Mouse (Mus musculus) forebrain, embryonic 16.5 days (tissue): ENCODE data around the gene Fcf1. TPM values are rescaled to one million over a fixed set of nuclear protein-coding genes. Genes with fewer than 3 reads are reported as not detected.
A peak's percentile ranks its signal among the peaks of the same experiment; 100 is the strongest.

Experiments
- ATAC-seq: fragments of 200-750 bp; cut with Nextera tagmentation; 2 replicates; pipeline ENCODE4 v1.8.0; 2017; ENCODE audit warnings: mild to moderate bottlenecking, moderate library complexity
- H3K27ac ChIP-seq: fragments of 300-500 bp; sonication (generic); 2 replicates; pipeline ENCODE4 v1.5.1; 2014; ENCODE audit warnings: low read length, control low read depth
- H3K27me3 ChIP-seq: fragments of 300-500 bp; sonication (generic); replicated peaks from 2 replicates; pipeline ENCODE4 v1.6.1; 2014; ENCODE audit warnings: low read length; ENCODE audit not compliant: control insufficient read depth, insufficient read depth
- H3K36me3 ChIP-seq: fragments of 300-500 bp; sonication (generic); 2 replicates; pipeline ENCODE4 v1.6.1; 2014; ENCODE audit not compliant: control insufficient read depth, insufficient read depth
- H3K4me1 ChIP-seq: fragments of 300-500 bp; sonication (generic); replicated peaks from 2 replicates; pipeline ENCODE4 v1.6.1; 2014; ENCODE audit warnings: low read length; ENCODE audit not compliant: control insufficient read depth, insufficient read depth
- H3K4me2 ChIP-seq: fragments of 300-500 bp; sonication (generic); 2 replicates; pipeline ENCODE4 v1.6.1; 2014; ENCODE audit warnings: mild to moderate bottlenecking, low read length, control low read depth
- H3K4me3 ChIP-seq: fragments of 300-500 bp; sonication (generic); replicated peaks from 2 replicates; pipeline ENCODE4 v1.5.1; 2014; ENCODE audit warnings: mild to moderate bottlenecking, low read length, control low read depth
- H3K9ac ChIP-seq: fragments of 300-500 bp; sonication (generic); replicated peaks from 2 replicates; pipeline ENCODE4 v1.6.1; 2014; ENCODE audit warnings: low read depth, low read length, control low read depth
- H3K9me3 ChIP-seq: fragments of 300-500 bp; sonication (generic); 2 replicates; pipeline ENCODE4 v1.6.1; 2016; ENCODE audit warnings: low read length; ENCODE audit not compliant: control insufficient read depth
- WGBS: fragments of 180-500 bp; shearing (Covaris S2); extraction: QIAGEN DNeasy Blood & Tissue Kit; methylation state at CpG from one replicate; pipeline ENCODE4 v1.1.7; 2014; 5-methylcytosine and 5-hydroxymethylcytosine counted together
- polyA plus RNA-seq: library from polyadenylated mRNA; unstranded; fragments of >200 nt; fragmentation: Nextera tagmentation; extraction: Ambion mirVana; gene quantifications from 2 replicates; pipeline ENCODE4 v1.2.1, GENCODE M21; 2015

Fcf1 gene
- polyA plus RNA-seq, 1 experiment from 2014 or later, result 108 TPM

GRCm38 (mm10) chr12:84996083-84996496, 25.4 kb downstream of the Fcf1 start, which contains the start of gene Ylpm1:
Gene Ylpm1 (plus strand): TSS chr12:84996321.
- Histone ChIP-seq H3K27ac (peak within 1 kb of the TSS; percentile 93), H3K4me3 (peak within 1 kb of the TSS; percentile 98), H3K9ac (peak within 1 kb of the TSS; percentile 98), H3K27me3 (no peaks in the 10 kb centered on the region), H3K4me1 (peaks cover 27% of the 10 kb centered on the region), H3K9me3 (no peaks in the 10 kb centered on the region), H3K4me2 (peak within 1 kb of the TSS; percentile 97), H3K36me3 (no peaks in the 10 kb centered on the region)
- under 1% methylated on average over 45 of the region's 45 CpGs for WGBS
- peak; percentile 98 for ATAC-seq

GRCm38 (mm10) chr12:84996501-84997398, 26.1 kb downstream of the Fcf1 start:
- no peaks in the 10 kb centered on the region for H3K27me3 ChIP-seq
- H3K9me3 ChIP-seq, result no peaks in the 10 kb centered on the region
- peak overlapping the region; percentile 93 for H3K27ac ChIP-seq
- peak overlapping the region; percentile 98 for H3K4me3 ChIP-seq
- peaks cover 27% of the 10 kb centered on the region for H3K4me1 ChIP-seq
- peak; percentile 53 for ATAC-seq
- peak overlapping the region; percentile 97 for H3K4me2 ChIP-seq
- no peaks in the 10 kb centered on the region for H3K36me3 ChIP-seq
- WGBS, result under 1% methylated on average over 44 of the region's 44 CpGs
- peak overlapping the region; percentile 98 for H3K9ac ChIP-seq

- H3K27me3 ChIP-seq, result no peaks in the 10 kb centered on the region
- ATAC-seq, result no peak
- H3K9ac ChIP-seq, result no peak overlapping the region
- H3K4me3 ChIP-seq, result peak overlapping the region; percentile 98
- H3K4me1 ChIP-seq, result peaks cover 27% of the 10 kb centered on the region
- peak overlapping the region; percentile 97 for H3K4me2 ChIP-seq
- no peak overlapping the region for H3K27ac ChIP-seq
- H3K36me3 ChIP-seq, result no peaks in the 10 kb centered on the region; the same call in 1 of the 2 replicates
- no peaks in the 10 kb centered on the region for H3K9me3 ChIP-seq
Measured at GRCm38 (mm10) chr12:84999053-84999452, 28.4 kb downstream of the Fcf1 start.

- no peak for ATAC-seq
Measured at GRCm38 (mm10) chr12:85006206-85006605, 35.5 kb downstream of the Fcf1 start.

GRCm38 (mm10) chr12:85007021-85007420, 36.3 kb downstream of the Fcf1 start:
- H3K4me2 ChIP-seq, result no peak overlapping the region
- no peak for ATAC-seq
- 0 out of 2 replicates have a peak, but pooled peaks cover 2% of the 10 kb centered on the region for H3K4me1 ChIP-seq
- H3K4me3 ChIP-seq, result no peak overlapping the region
- no peaks in the 10 kb centered on the region; the same call in 1 of the 2 replicates for H3K9me3 ChIP-seq
- H3K9ac ChIP-seq, result no peak overlapping the region
- no peak overlapping the region for H3K27ac ChIP-seq
- H3K36me3 ChIP-seq, result peaks cover 2% of the 10 kb centered on the region; the same call in 1 of the 2 replicates
- no peaks in the 10 kb centered on the region for H3K27me3 ChIP-seq

More at GRCm38 (mm10) chr12:85006206-85006605, 35.5 kb downstream of the Fcf1 start:
- no peak overlapping the region for H3K27ac ChIP-seq
- no peak overlapping the region for H3K4me2 ChIP-seq
- no peaks in the 10 kb centered on the region for H3K9me3 ChIP-seq
- no peak overlapping the region for H3K9ac ChIP-seq
- H3K27me3 ChIP-seq, result no peaks in the 10 kb centered on the region
- H3K4me3 ChIP-seq, result no peak overlapping the region
- peaks cover 2% of the 10 kb centered on the region; the same call in 1 of the 2 replicates for H3K36me3 ChIP-seq
- 89% methylated on average over 1 of the region's 1 CpGs for WGBS
- 0 out of 2 replicates have a peak, but pooled peaks cover 2% of the 10 kb centered on the region for H3K4me1 ChIP-seq

- Histone ChIP-seq H3K36me3 (peaks cover 12% of the 10 kb centered on the region; the same call in 1 of the 2 replicates), H3K27ac (no peak overlapping the region), H3K9me3 (no peaks in the 10 kb centered on the region; the same call in 1 of the 2 replicates), H3K4me2 (no peak overlapping the region), H3K9ac (no peak overlapping the region), H3K4me3 (no peak overlapping the region), H3K27me3 (no peaks in the 10 kb centered on the region), H3K4me1 (0 out of 2 replicates have a peak, but pooled peaks cover 2% of the 10 kb centered on the region)
- 88% methylated on average over 1 of the region's 1 CpGs for WGBS
- ATAC-seq, result no peak
Measured at GRCm38 (mm10) chr12:85009776-85010175, 39.1 kb downstream of the Fcf1 start.

- H3K4me3 ChIP-seq, result no peak overlapping the region
- H3K4me1 ChIP-seq, result 0 out of 2 replicates have a peak, but pooled peaks cover 2% of the 10 kb centered on the region
- H3K9me3 ChIP-seq, result no peaks in the 10 kb centered on the region; the same call in 1 of the 2 replicates
- H3K27me3 ChIP-seq, result no peaks in the 10 kb centered on the region
- peaks cover 17% of the 10 kb centered on the region for H3K36me3 ChIP-seq
- no peak for ATAC-seq
- WGBS, result 88% methylated on average over 2 of the region's 2 CpGs
- H3K9ac ChIP-seq, result no peak overlapping the region
- no peak overlapping the region for H3K27ac ChIP-seq
- H3K4me2 ChIP-seq, result no peak overlapping the region
Measured at GRCm38 (mm10) chr12:85010541-85010940, 39.8 kb downstream of the Fcf1 start.

- 94% methylated on average over 2 of the region's 2 CpGs for WGBS
- H3K4me1 ChIP-seq, result no peaks in the 10 kb centered on the region
- no peak for ATAC-seq
Measured at GRCm38 (mm10) chr12:85012185-85012584, 41.5 kb downstream of the Fcf1 start.

GRCm38 (mm10) chr12:85022071-85022470, 51.4 kb downstream of the Fcf1 start:
- 96% methylated on average over 1 of the region's 1 CpGs for WGBS
- no peaks in the 10 kb centered on the region for H3K9me3 ChIP-seq
- no peaks in the 10 kb centered on the region for H3K36me3 ChIP-seq
- no peak for ATAC-seq
- no peaks in the 10 kb centered on the region for H3K27me3 ChIP-seq
- H3K4me1 ChIP-seq, result no peaks in the 10 kb centered on the region
- no peak overlapping the region for H3K9ac ChIP-seq
- no peak overlapping the region for H3K4me2 ChIP-seq
- H3K4me3 ChIP-seq, result no peak overlapping the region
- H3K27ac ChIP-seq, result no peak overlapping the region

More at GRCm38 (mm10) chr12:85012185-85012584, 41.5 kb downstream of the Fcf1 start:
- Histone ChIP-seq H3K9me3 (no peaks in the 10 kb centered on the region; the same call in 1 of the 2 replicates), H3K27me3 (no peaks in the 10 kb centered on the region), H3K36me3 (peaks cover 19% of the 10 kb centered on the region), H3K4me2 (no peak overlapping the region), H3K9ac (no peak overlapping the region), H3K4me3 (no peak overlapping the region), H3K27ac (no peak overlapping the region)
